Comparison of ENCODE assay signal across 7 mouse cellular contexts in the genomic region with DNA sequence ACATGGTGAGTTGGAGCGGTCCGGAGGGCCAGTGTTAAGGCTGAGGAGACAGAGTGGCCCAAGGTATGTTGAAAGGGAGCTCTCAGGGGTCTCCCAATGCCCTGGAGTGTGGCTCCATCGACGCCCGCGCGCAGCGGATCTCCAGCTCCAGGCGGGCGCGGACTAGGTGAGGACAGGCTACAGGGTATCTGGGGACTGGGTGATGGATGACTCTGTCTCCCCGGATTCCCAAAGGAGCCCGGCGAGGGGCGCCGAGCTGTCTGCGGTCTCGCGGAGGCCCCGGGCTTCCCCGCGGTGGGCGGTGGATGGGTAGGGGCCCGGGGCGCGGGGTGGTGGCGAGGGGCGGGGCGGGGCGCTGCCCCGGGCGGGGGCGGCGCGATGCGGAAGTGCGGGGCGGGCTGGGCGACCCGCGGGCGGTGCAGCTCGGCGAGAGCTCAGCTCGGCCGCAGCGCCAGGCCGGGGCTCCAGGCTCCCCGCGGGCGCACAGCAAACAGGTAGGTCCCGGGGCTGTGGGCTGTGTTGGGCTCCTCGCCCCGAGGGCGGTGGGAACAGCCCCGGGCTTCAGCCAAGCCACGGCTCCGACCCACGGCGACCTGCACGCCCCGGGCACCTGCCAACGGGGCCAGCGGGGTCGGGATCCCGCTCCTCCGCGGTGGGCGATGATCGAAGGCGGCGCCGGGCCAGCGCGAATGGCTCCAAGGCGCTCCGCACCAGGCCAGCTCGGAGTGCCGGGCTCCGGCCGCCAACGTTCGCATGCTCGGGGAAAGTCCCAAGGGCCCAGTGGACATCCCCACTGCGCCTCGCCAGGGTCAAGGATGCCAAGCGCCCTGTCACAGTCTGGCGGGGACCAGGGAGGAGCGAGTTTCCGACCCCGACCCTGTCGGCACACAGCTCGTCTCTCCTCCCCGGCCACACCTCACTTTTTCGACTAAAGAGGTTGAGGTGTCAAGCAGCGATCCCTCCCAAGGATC. TPM values are rescaled to one million over a fixed set of nuclear protein-coding genes. Genes with fewer than 3 reads are reported as not detected.
A peak's percentile ranks its signal among the peaks of the same experiment; 100 is the strongest.
DNase-seq lines count a peak whose midpoint lies in the region; ATAC-seq and TF ChIP-seq lines count a peak whose summit lies in the region.

A gene (plus strand): TSS at position 345 of the 971 bp plus-strand sequence.

- peak; percentile 66 for DNase-seq in 3134 (ENCODE audit: extremely low read depth, insufficient read length, low spot score)
- DNase-seq in embryonic facial prominence, embryonic 11.5 days (ENCODE audit: low spot score): peak; percentile 41
- DNase-seq in retina, postnatal 1 day: peak; percentile 48
- DNase-seq in right cerebral cortex, adult 2 months (ENCODE audit: low spot score in 2 of 2): no peak

- H3K36me3 ChIP-seq in C2C12 (ENCODE audit: control insufficient read depth, insufficient read depth): no peaks in the 10 kb centered on the region
- H3K36me3 ChIP-seq in embryonic facial prominence, embryonic 11.5 days (replicated peaks; ENCODE audit: control insufficient read depth, insufficient read depth, low read depth, low read length): no peaks in the 10 kb centered on the region
- H3K36me3 ChIP-seq in hindbrain, embryonic 12.5 days: no peaks in the 10 kb centered on the region
- H3K36me3 ChIP-seq in liver, embryonic 16.5 days (ENCODE audit: control insufficient read depth, insufficient read depth): no peaks in the 10 kb centered on the region

- TF ChIP-seq CTCF in C2C12 (IDR thresholded peaks at IDR 0.05; ENCODE audit: control insufficient read depth, insufficient read depth, insufficient read length): no peak

- H3K79me3 ChIP-seq in C2C12 (ENCODE audit: low read depth): no peaks in the 10 kb centered on the region

- H3K27me3 ChIP-seq in C2C12 (ENCODE audit: control insufficient read depth, insufficient read depth, insufficient read length): no peaks in the 10 kb centered on the region
- peaks cover 34% of the 10 kb centered on the region for H3K27me3 ChIP-seq in embryonic facial prominence, embryonic 11.5 days (ENCODE audit: control insufficient read depth, insufficient read depth, low read length)
- peaks cover 66% of the 10 kb centered on the region for H3K27me3 ChIP-seq in hindbrain, embryonic 12.5 days
- H3K27me3 ChIP-seq in liver, embryonic 16.5 days (ENCODE audit: control insufficient read depth, insufficient read depth, low read depth, low read length): peaks cover 44% of the 10 kb centered on the region

- no peak within 1 kb of the TSS for H3K27ac ChIP-seq in embryonic facial prominence, embryonic 11.5 days (replicated peaks; ENCODE audit: low read depth, low read length)
- no peak within 1 kb of the TSS for H3K27ac ChIP-seq in hindbrain, embryonic 12.5 days
- H3K27ac ChIP-seq in liver, embryonic 16.5 days (ENCODE audit: low read length): no peak within 1 kb of the TSS

- peak within 1 kb of the TSS; percentile 99 for H3K4me2 ChIP-seq in embryonic facial prominence, embryonic 11.5 days (ENCODE audit: low read depth, low read length)
- H3K4me2 ChIP-seq in hindbrain, embryonic 12.5 days (replicated peaks): peak within 1 kb of the TSS; percentile 98
- peak within 1 kb of the TSS; percentile 74 for H3K4me2 ChIP-seq in liver, embryonic 16.5 days (ENCODE audit: low read depth, low read length)

- WGBS in embryonic facial prominence, embryonic 11.5 days: under 1% methylated on average over 70 of the region's 96 CpGs
- WGBS in hindbrain, embryonic 12.5 days: under 1% methylated on average over 78 of the region's 96 CpGs
- 1% methylated on average over 75 of the region's 96 CpGs for WGBS in liver, embryonic 16.5 days (ENCODE audit: insufficient replicate concordance)

- H3K9me3 ChIP-seq in embryonic facial prominence, embryonic 11.5 days (replicated peaks; ENCODE audit: control insufficient read depth, low read length): no peaks in the 10 kb centered on the region
- peaks cover 4% of the 10 kb centered on the region; the same call in 1 of the 2 replicates for H3K9me3 ChIP-seq in hindbrain, embryonic 12.5 days (replicated peaks)
- H3K9me3 ChIP-seq in liver, embryonic 16.5 days (replicated peaks; ENCODE audit: control insufficient read depth, low read length): no peaks in the 10 kb centered on the region

- peak within 1 kb of the TSS; percentile 23 for H3K4me3 ChIP-seq in C2C12 (ENCODE audit: insufficient read depth, poor library complexity, severe bottlenecking)
- H3K4me3 ChIP-seq in embryonic facial prominence, embryonic 11.5 days (ENCODE audit: low read depth, low read length): peak within 1 kb of the TSS; percentile 59
- peak within 1 kb of the TSS; percentile 52 for H3K4me3 ChIP-seq in hindbrain, embryonic 12.5 days
- H3K4me3 ChIP-seq in liver, embryonic 16.5 days (ENCODE audit: low read depth, low read length): peak within 1 kb of the TSS; percentile 55

- H3ac ChIP-seq in C2C12 (ENCODE audit: control insufficient read depth, insufficient read length, low read depth): peak within 1 kb of the TSS; percentile 85

- peak; percentile 15 for ATAC-seq in embryonic facial prominence, embryonic 11.5 days (replicated peaks; ENCODE audit: insufficient number of reproducible peaks, low FRiP score, low TSS enrichment, low read depth)
- ATAC-seq in hindbrain, embryonic 12.5 days (ENCODE audit: low FRiP score): peak; percentile 60
- ATAC-seq in liver, embryonic 16.5 days (ENCODE audit: low read depth): peak; percentile 37

- H3K4me1 ChIP-seq in embryonic facial prominence, embryonic 11.5 days (ENCODE audit: control insufficient read depth, insufficient read depth, low read length): peaks cover 9% of the 10 kb centered on the region; the same call in 1 of the 2 replicates
- H3K4me1 ChIP-seq in hindbrain, embryonic 12.5 days: peaks cover 28% of the 10 kb centered on the region
- H3K4me1 ChIP-seq in liver, embryonic 16.5 days (ENCODE audit: control insufficient read depth, low read depth, low read length): no peaks in the 10 kb centered on the region; the same call in none of the 2 replicates

- H3K79me2 ChIP-seq in C2C12 (ENCODE audit: control insufficient read depth, insufficient read depth): no peaks in the 10 kb centered on the region

- H3K9ac ChIP-seq in embryonic facial prominence, embryonic 11.5 days (replicated peaks; ENCODE audit: low read length): peak within 1 kb of the TSS; percentile 54
- H3K9ac ChIP-seq in hindbrain, embryonic 12.5 days: peak within 1 kb of the TSS; percentile 60
- peak within 1 kb of the TSS; percentile 40 for H3K9ac ChIP-seq in liver, embryonic 16.5 days (ENCODE audit: low read depth, low read length)

TF ChIP-seq in C2C12, 6 proteins besides CTCF, POLR2A, EP300 and RAD21:
- no peak for TF ChIP-seq CEBPB (IDR thresholded peaks at IDR 0.05; ENCODE audit: low read depth)
- TF ChIP-seq MYOD1 (IDR thresholded peaks at IDR 0.05; ENCODE audit: control insufficient read depth, insufficient read length, low read depth): no peak
- TF ChIP-seq USF1 (IDR thresholded peaks at IDR 0.05; ENCODE audit: low read depth): no peak
TF ChIP-seq in C2C12: peak in this region for 0.

RNA-seq across cellular contexts. Expression of the gene that starts here (rescaled TPM):
- 7.6 TPM for polyA plus RNA-seq in C2C12 (2012; fragmentation: generic; extraction: Trizol)
- polyA plus RNA-seq in embryonic facial prominence, embryonic 11.5 days (2014; fragmentation: Nextera tagmentation; extraction: Ambion mirVana): 1.5 and 1.6 TPM in 2 replicates
- 2.9 and 3.2 TPM in 2 replicates for polyA plus RNA-seq in hindbrain, embryonic 12.5 days (2016; fragmentation: Nextera tagmentation; extraction: Ambion mirVana)
- 10.3 and 11.4 TPM in 2 replicates for polyA plus RNA-seq in liver, embryonic 16.5 days (2015; fragmentation: Nextera tagmentation; extraction: Ambion mirVana)

Comparison
In these comparisons a context has a peak if more than half of its experiments do, and no peak if none do; other contexts are left out.
1. DNase-seq: peak in 3134 (single experiment), embryonic facial prominence, embryonic 11.5 days (single experiment) and retina, postnatal 1 day (single experiment); none in right cerebral cortex, adult 2 months (0 of 2).
2. Peak in every context shown above with its lines, with median percentiles within 50 percentile points of each other: H3K4me3 ChIP-seq, ATAC-seq, H3K4me2 ChIP-seq and H3K9ac ChIP-seq.